Mouse (Mus musculus) adrenal gland, postnatal 10 days (tissue): ENCODE results near the gene Shroom4. TPM values are rescaled to one million over a fixed set of nuclear protein-coding genes. Genes with fewer than 3 reads are reported as not detected.
"Not testable (repeated sequence)": the region's sequence is repeated elsewhere in the genome, so short reads cannot be mapped to it uniquely, and the experiment has no call there.

Experiments
- DNase-seq: peaks from one replicate; pipeline ENCODE4 v3.0.0; 2021; ENCODE audit warnings: mixed read lengths
- long read RNA-seq, 2 experiments: library from polyadenylated mRNA; stranded (forward); transcript quantifications; one replicate each; pipeline ENCODE4 v2.0.0; 2021
- total RNA-seq, 2 experiments: library from RNA; stranded (reverse); gene quantifications; 2 replicates each; pipeline ENCODE4 v1.2.3; 2021

The Shroom4 gene
- 10 to 100 TPM; 15.3 to 17.5 TPM for total RNA-seq
- long read RNA-seq, experiment 1, partial matches to known transcripts: 0 of 2 reads
- long read RNA-seq, experiment 1, other reads (novel, unspliced or antisense): 2 of 2 reads
- long read RNA-seq, experiment 2, full-length matches to known transcripts: 1 of 2 reads
- long read RNA-seq, experiment 2, partial matches to known transcripts: 0 of 2 reads
- long read RNA-seq, experiment 2, other reads (novel, unspliced or antisense): 1 of 2 reads

DNA sequence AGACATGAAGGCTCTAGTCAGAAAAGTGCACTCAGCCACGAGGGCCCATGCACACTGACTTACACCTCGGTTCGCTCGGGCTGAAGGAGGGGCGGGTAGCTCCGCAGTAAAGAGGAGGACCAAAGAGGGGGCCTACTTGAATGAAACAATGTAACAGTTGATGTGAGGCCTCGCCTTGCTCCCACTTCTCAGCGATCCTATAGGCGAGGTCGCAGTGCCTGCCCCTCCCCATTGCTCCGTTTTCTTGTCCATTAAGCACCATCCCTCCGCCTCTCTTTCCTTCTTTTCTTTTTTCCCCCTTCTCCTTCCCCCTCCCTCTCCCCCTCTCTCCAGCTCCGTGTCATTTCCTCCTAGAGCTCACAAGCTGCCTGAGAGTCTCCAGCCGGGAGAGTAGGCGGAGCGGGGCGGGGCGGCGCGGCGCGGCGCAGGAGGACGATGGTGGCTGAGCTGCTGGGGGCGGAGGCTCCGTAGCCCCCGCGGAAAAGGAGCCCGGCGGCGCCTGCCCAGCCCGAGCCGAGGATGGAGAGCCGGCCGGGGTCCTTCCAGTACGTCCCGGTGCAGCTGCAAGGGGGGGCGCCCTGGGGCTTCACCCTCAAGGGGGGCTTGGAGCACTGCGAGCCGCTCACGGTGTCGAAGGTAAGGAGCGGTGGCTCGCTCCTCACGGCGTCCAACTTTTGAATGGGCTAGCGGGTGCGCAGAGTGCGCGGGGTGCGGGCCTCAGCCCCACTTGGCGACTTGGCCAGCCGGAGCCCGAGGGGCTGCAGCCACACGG, at the start of gene Shroom4:
Shroom4 (plus strand) TSS at position 229 of the 772 bp plus-strand sequence.
- DNase-seq: peak; percentile 83

- peak; percentile 4 for DNase-seq
Observed at GRCm38 (mm10) chrX:6356876-6357275, 42.8 kb upstream of the Shroom4 start.

DNA sequence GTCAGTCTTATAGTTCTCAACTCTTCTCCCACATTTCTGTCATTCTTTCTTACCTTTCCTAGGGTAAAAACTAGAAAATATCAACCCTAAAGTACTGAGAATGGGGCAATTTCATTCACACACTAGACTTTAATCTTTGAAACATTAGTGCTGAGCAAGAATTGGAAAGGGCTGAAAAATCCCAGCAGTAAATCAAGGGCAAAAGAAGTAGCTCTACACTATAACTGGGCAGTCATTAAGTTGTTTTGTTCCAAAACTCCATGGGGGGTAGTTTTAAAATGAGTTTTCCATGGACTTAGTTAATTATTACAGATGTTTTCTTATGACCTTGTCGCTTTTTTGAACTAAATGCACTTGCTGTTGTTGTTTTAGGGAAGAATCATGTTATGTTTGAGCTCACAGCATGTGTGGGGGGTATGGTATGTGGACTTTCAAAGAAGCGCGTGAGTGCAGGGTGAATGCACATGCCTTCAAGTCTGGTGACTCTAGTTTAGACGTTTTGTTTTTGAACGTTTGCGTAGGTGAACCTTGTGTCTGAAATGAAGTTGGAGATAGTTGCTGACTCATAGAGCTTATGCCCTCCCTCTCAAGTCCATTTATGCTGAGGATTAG, 42.0 kb upstream of the Shroom4 start:
- DNase-seq: no peak

DNA sequence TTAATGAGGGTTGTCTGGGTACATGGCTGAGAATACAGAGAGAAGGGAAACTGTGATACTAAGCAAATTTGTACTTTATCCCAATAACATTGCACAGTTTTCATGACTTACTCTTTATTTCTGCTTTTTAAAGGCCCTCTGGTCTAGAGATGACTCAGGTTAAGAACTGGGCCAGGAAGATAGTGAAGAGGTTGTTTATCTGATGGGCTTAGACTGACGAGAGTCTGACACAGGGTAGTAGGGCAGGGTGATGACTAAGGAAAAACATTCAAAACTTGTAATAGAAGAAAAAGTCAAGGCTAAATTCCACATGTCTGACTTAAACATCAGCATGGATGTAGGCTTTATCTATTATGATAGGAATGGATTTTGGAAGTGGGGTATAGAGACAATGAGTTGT, 30.8 kb upstream of the Shroom4 start:
- no peak for DNase-seq

DNA sequence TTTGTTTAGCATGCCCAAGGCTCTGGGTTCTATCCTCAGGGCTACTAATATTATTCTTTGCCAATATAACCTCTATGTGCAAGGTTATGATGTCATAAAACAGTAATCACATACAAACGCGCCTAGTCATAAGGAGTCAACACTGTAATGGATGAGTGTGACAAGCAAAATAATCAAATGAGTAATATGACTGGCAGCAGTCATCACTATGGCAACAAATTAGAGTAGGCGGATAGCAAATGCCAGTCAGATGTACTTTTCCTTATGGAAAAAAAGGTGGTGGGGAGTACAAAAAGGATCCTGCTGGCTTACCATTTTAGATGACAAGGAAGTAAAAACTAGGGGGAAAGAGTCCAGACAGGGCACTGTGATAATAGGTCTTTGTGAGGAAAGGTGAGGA, 28.9 kb upstream of the Shroom4 start:
- DNase-seq: no peak

- no peak for DNase-seq
Observed at GRCm38 (mm10) chrX:6393861-6394260, 5.8 kb upstream of the Shroom4 start.

DNA sequence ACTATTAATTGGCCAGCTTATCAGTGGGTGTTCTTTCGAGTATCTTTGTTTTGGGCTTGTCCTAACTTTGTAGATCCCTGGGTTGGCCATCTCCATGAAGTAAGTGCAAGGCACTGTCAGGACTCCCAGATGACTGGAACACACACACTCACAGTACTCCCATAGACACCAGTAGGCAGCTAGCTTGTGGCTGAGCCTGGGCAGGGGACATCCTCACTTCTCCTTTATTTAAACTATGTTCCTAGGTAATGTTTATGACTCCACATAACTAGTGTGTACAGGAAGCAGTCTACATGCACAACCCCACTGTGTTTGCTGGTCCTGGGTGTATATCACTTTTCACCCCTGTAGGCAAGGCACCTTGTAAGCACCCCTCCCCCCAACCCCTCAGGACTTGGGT, 461 bp upstream of the Shroom4 start:
- DNase-seq: no peak

- peak; percentile 45 for DNase-seq
Observed at GRCm38 (mm10) chrX:6400398-6401020, 855 bp downstream of the Shroom4 start.

- no peak for DNase-seq
Observed at GRCm38 (mm10) chrX:6402921-6403320, 3.3 kb downstream of the Shroom4 start.

DNA sequence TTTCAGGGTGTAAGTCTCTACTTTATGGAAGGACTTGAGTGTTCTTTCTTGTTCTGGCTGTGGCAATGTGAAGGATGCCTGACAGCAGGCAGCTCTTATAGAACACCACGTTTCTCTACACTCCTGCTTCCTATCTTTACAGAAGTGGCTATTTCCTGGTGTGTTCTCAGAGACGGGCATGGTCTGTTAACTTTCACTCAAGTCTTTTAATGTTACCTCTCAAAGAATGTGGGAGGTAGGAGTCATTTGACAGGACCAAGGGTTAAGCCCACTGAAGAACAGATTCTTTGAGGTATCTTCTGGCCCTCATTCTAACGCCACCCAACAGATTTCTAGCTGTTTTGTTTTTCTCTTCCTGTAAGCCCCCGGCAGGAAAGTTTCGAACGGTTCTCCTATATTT, 9.5 kb downstream of the Shroom4 start:
- no peak for DNase-seq

GRCm38 (mm10) chrX:6415412-6415811, 15.8 kb downstream of the Shroom4 start:
- DNase-seq: no peak

DNA sequence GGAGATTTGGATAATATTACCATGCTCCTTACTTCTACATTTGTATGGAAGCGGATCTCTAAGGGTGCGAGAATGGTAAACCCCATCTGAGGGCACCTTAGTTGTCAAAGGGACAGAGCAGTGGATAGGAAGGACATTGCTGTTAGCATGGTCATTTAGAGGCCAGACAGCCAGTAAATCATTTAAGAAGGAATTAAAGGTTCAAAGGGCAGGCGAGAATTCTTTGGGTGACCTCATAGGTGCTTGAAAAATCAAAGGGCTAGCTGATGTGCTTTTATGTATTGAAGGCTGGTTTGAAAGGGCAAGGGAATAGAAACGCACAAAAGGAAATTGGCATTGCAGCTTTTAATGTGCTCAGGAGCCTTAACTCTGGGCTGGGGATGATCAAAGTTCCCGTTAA, 16.3 kb downstream of the Shroom4 start:
- no peak for DNase-seq

GRCm38 (mm10) chrX:6418140-6418539, 18.5 kb downstream of the Shroom4 start:
- DNase-seq: no peak

GRCm38 (mm10) chrX:6435260-6435659, 35.6 kb downstream of the Shroom4 start:
- no peak for DNase-seq

DNA sequence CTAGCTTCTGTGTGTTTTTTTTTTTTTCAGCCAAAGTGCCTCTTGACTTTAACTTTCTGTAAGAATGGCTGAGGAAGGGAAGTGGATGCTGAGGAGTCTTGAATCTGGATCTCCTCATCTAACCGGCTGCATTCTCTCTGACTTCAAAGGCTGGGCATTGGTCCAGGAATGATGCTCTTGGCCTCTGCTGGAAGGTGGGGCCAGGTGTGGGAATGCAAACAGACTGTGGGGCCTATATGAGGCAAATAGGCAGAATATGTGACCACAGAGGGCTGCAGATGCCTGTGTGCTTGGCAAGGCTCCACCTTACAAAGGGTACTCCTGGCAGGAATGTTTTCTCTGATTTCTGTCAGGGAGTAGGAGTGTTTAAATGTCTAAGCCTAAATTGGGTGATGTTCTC, 46.8 kb downstream of the Shroom4 start:
- DNase-seq: no peak

DNA sequence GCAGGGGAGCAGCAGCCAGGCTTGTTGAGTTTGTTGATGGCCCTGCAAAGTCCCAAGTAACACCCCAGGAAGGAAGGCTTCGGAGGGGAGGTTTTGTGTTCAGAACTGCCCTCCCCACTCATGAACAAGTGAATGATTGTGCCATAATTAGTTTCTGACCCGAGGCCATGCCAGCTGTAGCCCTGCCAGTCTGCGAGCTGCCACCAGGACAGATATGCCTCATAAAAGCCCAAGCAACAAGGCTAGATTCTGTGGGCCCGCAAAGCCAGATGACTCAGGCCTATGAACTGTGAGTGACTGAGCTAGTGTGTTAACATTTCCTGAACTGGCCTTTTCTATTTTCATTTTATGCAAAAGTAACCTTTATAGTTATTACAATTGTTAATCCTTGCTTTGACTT, 48.3 kb downstream of the Shroom4 start:
- DNase-seq: peak; percentile 38

- DNase-seq: no peak
Observed at GRCm38 (mm10) chrX:6453220-6453619, 53.6 kb downstream of the Shroom4 start.

DNA sequence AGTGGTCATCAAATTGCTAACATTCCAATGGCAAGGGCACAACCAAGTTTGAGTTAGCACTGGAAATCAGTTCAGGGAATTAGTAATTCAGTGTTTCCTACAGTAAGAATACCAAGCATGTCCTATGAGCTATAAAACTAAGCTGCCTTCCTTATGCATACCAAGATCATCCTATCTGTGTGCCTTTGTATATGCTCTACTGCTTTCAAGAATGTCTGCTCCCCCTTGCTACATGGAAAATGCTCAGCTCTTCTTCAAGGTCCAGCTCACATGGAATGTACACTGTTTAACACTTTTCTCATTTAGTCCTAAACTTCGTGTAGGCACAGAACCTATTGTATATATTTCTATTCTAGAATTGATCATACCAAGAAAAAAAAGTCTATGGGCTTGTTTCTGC, 69.6 kb downstream of the Shroom4 start:
- DNase-seq: not testable (repeated sequence)

DNA sequence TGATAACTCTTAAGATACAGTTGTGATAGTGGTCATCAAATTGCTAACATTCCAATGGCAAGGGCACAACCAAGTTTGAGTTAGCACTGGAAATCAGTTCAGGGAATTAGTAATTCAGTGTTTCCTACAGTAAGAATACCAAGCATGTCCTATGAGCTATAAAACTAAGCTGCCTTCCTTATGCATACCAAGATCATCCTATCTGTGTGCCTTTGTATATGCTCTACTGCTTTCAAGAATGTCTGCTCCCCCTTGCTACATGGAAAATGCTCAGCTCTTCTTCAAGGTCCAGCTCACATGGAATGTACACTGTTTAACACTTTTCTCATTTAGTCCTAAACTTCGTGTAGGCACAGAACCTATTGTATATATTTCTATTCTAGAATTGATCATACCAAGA, 72.9 kb downstream of the Shroom4 start:
- DNase-seq: not testable (repeated sequence)

- DNase-seq: no peak
Observed at GRCm38 (mm10) chrX:6475177-6475576, 75.5 kb downstream of the Shroom4 start.

- DNase-seq: no peak
Observed at GRCm38 (mm10) chrX:6482268-6482667, 82.6 kb downstream of the Shroom4 start.

DNA sequence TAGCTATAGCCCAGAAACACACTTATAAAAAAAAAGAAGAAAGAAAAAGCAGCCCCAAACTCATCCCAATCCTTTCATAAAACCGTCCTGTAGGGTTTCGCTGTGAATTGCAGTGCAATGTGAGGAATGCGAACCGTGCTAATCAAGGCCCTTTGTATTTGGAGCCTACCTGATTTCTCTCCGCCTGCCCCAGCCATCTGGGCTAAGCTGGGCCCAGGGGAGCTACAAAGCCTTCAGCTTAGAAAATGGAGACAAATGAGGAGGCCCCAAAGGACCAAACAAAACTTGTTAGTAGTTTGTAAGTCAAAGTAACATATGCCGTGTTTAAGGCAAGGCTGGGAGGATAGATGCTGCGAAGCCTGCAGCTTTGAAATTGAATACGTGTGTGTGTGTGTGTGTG, 84.2 kb downstream of the Shroom4 start:
- DNase-seq: no peak

DNA sequence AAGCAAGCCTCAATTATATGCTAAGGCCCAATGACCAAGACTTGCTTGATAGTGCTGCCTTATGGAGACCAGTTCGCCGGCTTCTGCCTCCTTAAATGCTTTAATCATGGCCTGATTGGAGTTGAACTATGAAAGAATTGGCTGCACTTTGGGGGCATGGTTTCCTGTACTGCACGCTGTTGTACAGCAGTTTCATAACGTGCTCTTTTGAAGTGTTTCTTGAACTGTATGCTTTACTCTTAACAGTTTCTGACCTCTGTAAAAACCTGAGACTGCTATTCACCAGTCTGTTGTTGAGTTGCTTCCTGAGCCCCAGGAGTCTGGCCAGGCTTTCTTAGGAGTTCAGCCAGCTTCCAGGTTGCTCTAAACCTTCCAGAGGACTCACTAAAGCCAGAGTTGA, 90.8 kb downstream of the Shroom4 start:
- DNase-seq: no peak
